Mouse (Mus musculus) thymus, postnatal 0 days (tissue): ENCODE measurements around the gene Olfr1361. TPM values are rescaled to one million over a fixed set of nuclear protein-coding genes. Genes with fewer than 3 reads are reported as not detected.

Experiments used
- DNase-seq: peaks from one replicate; pipeline ENCODE4 v3.0.0-alpha.2; 2015; ENCODE audit warnings: low spot score
- polyA plus RNA-seq: library from polyadenylated mRNA; unstranded; fragments of >200 nt; fragmentation: Nextera tagmentation; extraction: Ambion mirVana; gene quantifications from 2 replicates; pipeline ENCODE4 v1.2.1, GENCODE M21; 2015

Olfr1361 gene
- not detected in 2 replicates for polyA plus RNA-seq

DNA sequence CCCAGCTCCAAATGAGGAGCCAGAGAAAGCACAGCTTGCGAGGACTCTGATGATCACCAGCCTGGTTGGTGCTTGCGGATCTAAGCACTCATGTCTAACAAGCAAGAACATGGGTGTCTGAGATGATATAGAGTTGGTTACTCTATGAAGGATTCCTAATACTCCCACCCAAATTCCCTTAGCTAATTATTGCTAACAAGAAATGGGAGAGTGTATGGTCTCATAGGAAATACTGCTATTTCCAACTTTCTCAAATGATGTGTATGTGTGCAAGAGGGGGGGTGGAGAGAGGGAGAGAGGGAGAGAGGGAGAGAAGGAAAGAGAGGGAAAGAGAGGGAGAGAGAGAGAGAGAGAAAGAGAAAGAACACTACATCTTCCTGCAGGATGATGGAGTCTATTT lies at the start of gene Olfr1361:
Gene Olfr1361, minus strand, starts transcription at position 101 of the 400 bp plus-strand sequence.
- no peak for DNase-seq

DNA sequence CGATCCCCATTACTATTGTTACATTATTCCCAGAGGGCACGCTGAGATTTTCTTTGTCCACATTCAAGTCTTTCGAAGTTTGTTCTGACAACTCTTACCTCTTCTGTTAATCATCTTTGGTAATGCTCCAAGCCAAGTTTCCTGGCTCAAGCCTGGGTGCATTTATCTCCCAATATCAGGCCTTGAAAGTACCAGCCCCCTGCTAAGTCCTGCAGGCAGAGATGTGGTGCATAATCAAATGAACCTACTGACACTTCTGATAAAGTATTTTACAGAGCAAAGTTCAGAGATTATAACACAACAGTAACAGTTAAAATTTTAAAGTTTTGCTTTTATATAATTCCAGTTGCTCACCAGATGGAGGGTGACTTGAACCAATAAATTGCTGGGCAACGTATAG lies 48.5 kb upstream of the Olfr1361 start:
- no peak for DNase-seq

DNA sequence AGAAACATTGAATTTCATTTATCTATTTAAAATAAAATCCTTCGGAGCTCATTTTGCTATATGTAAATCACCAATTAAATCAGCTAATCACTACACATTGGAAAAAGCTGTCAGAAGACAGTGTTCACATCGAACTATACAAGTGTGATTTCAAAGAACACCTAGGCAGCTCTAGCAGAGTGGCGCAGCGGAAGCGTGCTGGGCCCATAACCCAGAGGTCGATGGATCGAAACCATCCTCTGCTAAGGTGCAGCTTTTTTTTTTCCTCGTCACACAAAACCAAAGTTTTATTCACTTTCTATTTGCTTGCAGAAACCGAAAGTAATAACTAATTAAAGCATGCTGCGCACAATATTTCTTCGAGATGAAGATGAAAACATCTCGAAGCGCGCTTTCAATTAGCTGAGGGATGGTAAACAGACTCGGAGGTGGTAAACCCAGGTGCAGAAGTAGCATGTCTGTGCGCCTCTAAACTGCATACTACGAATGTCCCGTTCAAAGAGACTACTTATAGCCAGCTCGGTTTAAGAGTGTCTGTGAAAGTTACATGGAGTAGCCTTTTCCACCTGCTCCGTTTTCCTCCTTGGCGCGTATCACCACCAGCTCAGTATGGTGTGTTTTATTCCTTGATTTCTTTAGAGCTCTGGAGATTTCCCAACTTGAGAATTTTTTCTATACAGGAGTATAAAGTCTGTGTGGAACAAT lies 47.8 kb upstream of the Olfr1361 start:
- peak; percentile 89 for DNase-seq

GRCm38 (mm10) chr13:21710031-21710711 lies 47.0 kb upstream of the Olfr1361 start:
- peak; percentile 88 for DNase-seq

- DNase-seq = no peak
These were observed 43.5 kb upstream of the Olfr1361 start for GRCm38 (mm10) chr13:21706669-21707068.

GRCm38 (mm10) chr13:21697811-21698210 lies 34.6 kb upstream of the Olfr1361 start, which contains the start of gene Olfr1359:
Gene Olfr1359, plus strand, starts transcription at chr13:21698111.
- no peak for DNase-seq

GRCm38 (mm10) chr13:21677305-21677704 lies 14.1 kb upstream of the Olfr1361 start, which contains the start of gene Olfr1360:
Gene Olfr1360, minus strand, starts transcription at chr13:21677405.
- DNase-seq = no peak

GRCm38 (mm10) chr13:21642418-21642817 lies 20.8 kb downstream of the Olfr1361 start, which contains the start of gene Olfr11:
Gene Olfr11, minus strand, starts transcription at chr13:21642518.
- DNase-seq = no peak

GRCm38 (mm10) chr13:21613922-21614321 lies 49.3 kb downstream of the Olfr1361 start, which contains the start of gene Olfr1362:
Gene Olfr1362, minus strand, starts transcription at chr13:21614022.
- no peak for DNase-seq

Other genes starting within 250 kb of the Olfr1361 start
- gene Pgbd1, start 222.3 kb downstream of the Olfr1361 start, polyA plus RNA-seq = 1.4 and 1.5 TPM in 2 replicates
- 18.1 and 23.6 TPM in 2 replicates for gene Zscan26, start 209.7 kb downstream of the Olfr1361 start, polyA plus RNA-seq
- 0.82 and 1.3 TPM in 2 replicates for gene Nkapl, start 194.9 kb downstream of the Olfr1361 start, polyA plus RNA-seq
- 1.1 and 1.2 TPM in 2 replicates for gene Zkscan4, start 184.5 kb downstream of the Olfr1361 start, polyA plus RNA-seq
- not detected in 2 replicates for gene Gm10065, start 183.9 kb downstream of the Olfr1361 start, polyA plus RNA-seq
- 0.22 TPM in 2 replicates for gene AK157302, start 168.2 kb downstream of the Olfr1361 start, polyA plus RNA-seq
- 4.9 and 9.3 TPM in 2 replicates for gene Gm11273, start 162.0 kb downstream of the Olfr1361 start, polyA plus RNA-seq
- gene Zkscan8, start 132.3 kb downstream of the Olfr1361 start, polyA plus RNA-seq = 3.2 and 4.4 TPM in 2 replicates
- 0.04 TPM in 1 of 2 replicates, not detected in the other for gene Olfr1366, start 120.6 kb downstream of the Olfr1361 start, polyA plus RNA-seq
- gene Olfr1535, start 103.5 kb downstream of the Olfr1361 start, polyA plus RNA-seq = not detected in 2 replicates
- gene Olfr1364, start 81.6 kb downstream of the Olfr1361 start, polyA plus RNA-seq = not detected in 2 replicates
- not detected in 2 replicates for gene Olfr1362, start 49.4 kb downstream of the Olfr1361 start, polyA plus RNA-seq
- not detected in 2 replicates for gene Olfr11, start 20.9 kb downstream of the Olfr1361 start, polyA plus RNA-seq
- gene Olfr1360, start 14.0 kb upstream of the Olfr1361 start, polyA plus RNA-seq = not detected in 2 replicates
- not detected in 2 replicates for gene Olfr1359, start 34.7 kb upstream of the Olfr1361 start, polyA plus RNA-seq
- gene Hist1h2bl, start 52.8 kb upstream of the Olfr1361 start, polyA plus RNA-seq = 8.9 and 16.3 TPM in 2 replicates
- gene Hist1h2ai, start 53.0 kb upstream of the Olfr1361 start, polyA plus RNA-seq = 110 and 183 TPM in 2 replicates
- gene Hist1h3h, start 54.3 kb upstream of the Olfr1361 start, polyA plus RNA-seq = 43.7 and 67.6 TPM in 2 replicates
- gene Hist1h2bm, start 58.7 kb upstream of the Olfr1361 start, polyA plus RNA-seq = 22.0 and 29.1 TPM in 2 replicates
- 1.0 and 1.8 TPM in 2 replicates for gene Hist1h4j, start 71.7 kb upstream of the Olfr1361 start, polyA plus RNA-seq
- 16.8 and 24.8 TPM in 2 replicates for gene Hist1h4k, start 87.1 kb upstream of the Olfr1361 start, polyA plus RNA-seq
- gene Hist1h2ak, start 90.4 kb upstream of the Olfr1361 start, polyA plus RNA-seq = 162 and 249 TPM in 2 replicates
- 22.7 and 35.8 TPM in 2 replicates for gene Hist1h2bn, start 90.7 kb upstream of the Olfr1361 start, polyA plus RNA-seq
- 71.7 and 80.7 TPM in 2 replicates for gene Hist1h1b, start 117.2 kb upstream of the Olfr1361 start, polyA plus RNA-seq
- gene Hist1h3i, start 120.0 kb upstream of the Olfr1361 start, polyA plus RNA-seq = 392 and 414 TPM in 2 replicates
- gene Hist1h2an, start 123.8 kb upstream of the Olfr1361 start, polyA plus RNA-seq = 32.4 and 51.2 TPM in 2 replicates
- gene Hist1h2bp, start 124.1 kb upstream of the Olfr1361 start, polyA plus RNA-seq = 3.4 and 3.5 TPM in 2 replicates
- 63.1 and 89.0 TPM in 2 replicates for gene Hist1h2bq, start 146.8 kb upstream of the Olfr1361 start, polyA plus RNA-seq
- 2.0 TPM in 1 of 2 replicates, not detected in the other for gene Hist1h2ao, start 147.1 kb upstream of the Olfr1361 start, polyA plus RNA-seq
- gene Hist1h4m, start 148.4 kb upstream of the Olfr1361 start, polyA plus RNA-seq = 1.0 TPM in 1 of 2 replicates, not detected in the other
- 35.0 and 40.5 TPM in 2 replicates for gene Hist1h4n, start 168.8 kb upstream of the Olfr1361 start, polyA plus RNA-seq
- gene Hist1h2ap, start 170.1 kb upstream of the Olfr1361 start, polyA plus RNA-seq = 10,793 and 11,737 TPM in 2 replicates
- gene Hist1h2br, start 170.4 kb upstream of the Olfr1361 start, polyA plus RNA-seq = 64.8 and 86.2 TPM in 2 replicates